Mouse (Mus musculus): ENCODE measurements at regions not wholly inside any gene's neighbourhood (a gene's known extent, or its start where the extent isn't known, plus 50 kb on each side); places are given as distances from the start of the nearest gene placed in this dataset.
A peak's percentile ranks its signal among the peaks of the same experiment; 100 is the strongest.

GRCm38 (mm10) chr13:34462808-34463511 is 118.0 kb upstream of the Slc22a23 start:
- DNase-seq (ENCODE audit: low spot score in 2 of 2): no peak

- no peak for DNase-seq (ENCODE audit: low spot score in 2 of 2)
Observed at GRCm38 (mm10) chr13:34462206-34462807, 117.3 kb upstream of the Slc22a23 start.

- DNase-seq (ENCODE audit: low spot score in 2 of 2): no peak
Observed at GRCm38 (mm10) chr13:34460969-34461368, 116.0 kb upstream of the Slc22a23 start.

GRCm38 (mm10) chr13:34456051-34456450 is 111.1 kb upstream of the Slc22a23 start:
- DNase-seq (ENCODE audit: low spot score in 2 of 2): no peak

GRCm38 (mm10) chr13:34446806-34447205 is 101.8 kb upstream of the Slc22a23 start:
- no peak for DNase-seq (ENCODE audit: low spot score in 2 of 2)

GRCm38 (mm10) chr13:34446327-34446726 is 101.3 kb upstream of the Slc22a23 start:
- no peak for DNase-seq (ENCODE audit: low spot score in 2 of 2)

- DNase-seq (ENCODE audit: low spot score in 2 of 2): no peak
Observed at GRCm38 (mm10) chr13:34441347-34441746, 96.4 kb upstream of the Slc22a23 start.

- DNase-seq (ENCODE audit: low spot score in 2 of 2): no peak
Observed at GRCm38 (mm10) chr13:34427527-34427926, 82.5 kb upstream of the Slc22a23 start.

GRCm38 (mm10) chr13:34424921-34425320 is 79.9 kb upstream of the Slc22a23 start:
- no peak for DNase-seq (ENCODE audit: low spot score in 2 of 2)

GRCm38 (mm10) chr13:34421644-34422043 is 76.7 kb upstream of the Slc22a23 start:
- DNase-seq (ENCODE audit: low spot score in 2 of 2): no peak

GRCm38 (mm10) chr13:34420341-34421156 is 75.6 kb upstream of the Slc22a23 start:
- DNase-seq (ENCODE audit: low spot score in 2 of 2): no peak

- no peak for DNase-seq (ENCODE audit: low spot score in 2 of 2)
Observed at GRCm38 (mm10) chr13:34419061-34419460, 74.1 kb upstream of the Slc22a23 start.

- no peak for DNase-seq (ENCODE audit: low spot score in 2 of 2)
Observed at GRCm38 (mm10) chr13:34416603-34417002, 71.6 kb upstream of the Slc22a23 start.

GRCm38 (mm10) chr13:34414533-34414932 is 69.6 kb upstream of the Slc22a23 start:
- DNase-seq (ENCODE audit: low spot score in 2 of 2): no peak

- DNase-seq (ENCODE audit: low spot score in 2 of 2): no peak
Observed at GRCm38 (mm10) chr13:34408669-34409055, 63.7 kb upstream of the Slc22a23 start.

GRCm38 (mm10) chr13:34408007-34408668 is 63.2 kb upstream of the Slc22a23 start:
- DNase-seq (ENCODE audit: low spot score in 2 of 2): peak in 1 of 2 experiments; percentile 31

- no peak for DNase-seq (ENCODE audit: low spot score in 2 of 2)
Observed at GRCm38 (mm10) chr13:34406291-34406690, 61.3 kb upstream of the Slc22a23 start.

- DNase-seq (ENCODE audit: low spot score in 2 of 2): no peak
Observed at GRCm38 (mm10) chr13:34402631-34403030, 57.6 kb upstream of the Slc22a23 start.

- DNase-seq (ENCODE audit: low spot score in 2 of 2): no peak
Observed at GRCm38 (mm10) chr13:34401031-34401430, 56.0 kb upstream of the Slc22a23 start.

GRCm38 (mm10) chr13:34398847-34399246 is 53.9 kb upstream of the Slc22a23 start:
- no peak for DNase-seq (ENCODE audit: low spot score in 2 of 2)

GRCm38 (mm10) chr13:34398061-34398787 is 53.2 kb upstream of the Slc22a23 start:
- no peak for DNase-seq (ENCODE audit: low spot score in 2 of 2)

Data from urinary bladder, postnatal 4 days (tissue).